Mouse (Mus musculus): ENCODE results near the gene Arglu1.

DNA sequence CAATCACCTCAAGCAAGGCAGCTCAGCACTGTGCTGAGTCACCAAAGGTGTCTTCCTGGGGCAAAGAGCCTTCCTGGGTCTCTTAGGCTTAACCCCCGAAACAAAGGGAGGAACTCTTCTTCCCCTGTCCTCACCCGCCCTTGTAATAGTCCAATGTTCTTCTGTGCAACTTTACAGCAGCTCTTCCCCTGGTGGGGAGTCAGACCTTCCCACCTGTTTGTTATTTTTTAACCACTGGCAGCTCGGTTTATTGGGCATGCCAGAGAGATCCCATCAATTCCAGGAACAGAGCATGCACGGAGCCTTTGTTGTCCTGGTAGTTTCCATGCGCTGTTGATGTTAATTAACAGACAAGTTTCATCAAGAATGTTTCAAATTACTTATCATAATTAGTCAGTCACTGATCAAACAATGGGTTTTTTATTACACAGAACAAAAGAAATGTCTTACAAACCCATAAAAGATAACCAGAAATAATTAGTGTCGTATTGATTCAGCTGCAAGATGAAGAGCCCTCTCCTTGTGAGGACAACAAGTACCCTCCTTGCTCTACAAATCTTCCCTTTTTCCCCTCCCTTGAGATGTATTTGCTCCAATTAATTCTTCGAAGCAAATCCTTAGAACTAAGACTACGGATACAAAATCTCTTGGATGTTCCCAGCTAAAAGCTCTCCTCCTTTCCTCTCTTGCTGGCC, 50.6 kb downstream of the Arglu1 start:
- TF ChIP-seq CTCF (conservative IDR thresholded peaks at IDR 0.05; ENCODE audit: insufficient read depth, insufficient read length, low read depth, low read length) (no peak), POLR2A (IDR thresholded peaks at IDR 0.05; ENCODE audit: low read depth, low read length) (no peak)

Data from kidney, adult 2 months (tissue).